Mouse (Mus musculus): ENCODE results near the gene Tspyl4.
A peak's percentile ranks its signal among the peaks of the same experiment; 100 is the strongest.

The Tspyl4 gene

GRCm38 (mm10) chr10:34326701-34327100 lies 29.5 kb downstream of the Tspyl4 start:
- DNase-seq = peak; percentile 11

DNA sequence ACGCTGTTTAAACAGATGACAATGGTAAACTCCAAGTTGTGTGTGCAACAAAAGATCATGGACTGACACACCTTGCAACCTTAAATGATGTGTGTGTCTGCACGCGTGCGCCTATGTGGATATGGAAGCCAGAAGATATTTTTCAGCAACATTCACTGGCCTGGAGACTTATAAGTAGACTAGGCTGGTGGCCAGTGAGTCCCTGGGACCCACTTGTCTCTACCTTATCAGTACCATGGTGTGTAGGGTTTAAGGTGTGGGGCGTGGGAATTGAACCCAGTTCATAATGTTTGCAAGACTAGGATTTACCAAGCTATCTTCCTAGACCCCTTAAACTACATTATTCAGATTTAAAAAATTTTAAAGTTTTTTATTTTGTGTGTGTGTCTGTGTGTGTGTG lies 29.9 kb downstream of the Tspyl4 start:
- DNase-seq = no peak

- DNase-seq = peak; percentile 56
Observed at GRCm38 (mm10) chr10:34328310-34328709, 31.1 kb downstream of the Tspyl4 start.

- DNase-seq = no peak
Observed at GRCm38 (mm10) chr10:34341014-34341413, 43.8 kb downstream of the Tspyl4 start.

DNA sequence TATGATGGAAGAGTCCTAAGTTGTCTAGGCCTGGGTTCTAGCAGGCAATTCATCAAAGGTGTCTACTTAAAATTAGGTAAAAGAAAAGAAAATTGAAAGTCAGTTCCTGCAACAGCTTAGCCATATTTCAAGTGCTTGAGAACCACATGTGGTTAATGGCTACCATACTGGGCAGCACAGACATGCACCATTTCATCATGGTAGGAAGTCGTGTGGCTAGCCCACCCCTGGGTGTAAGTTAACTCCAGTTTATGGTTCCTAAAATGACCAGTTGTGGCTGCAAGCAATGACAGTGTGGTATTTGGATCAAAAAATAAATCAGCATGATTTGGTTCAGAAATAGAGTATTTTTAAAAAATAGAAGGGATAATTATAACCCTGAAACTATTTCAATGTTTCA lies 44.6 kb downstream of the Tspyl4 start:
- no peak for DNase-seq
